Mouse (Mus musculus) layer of hippocampus, adult 2 months (tissue): Measurements from ENCODE around the gene Snx3. TPM values are rescaled to one million over a fixed set of nuclear protein-coding genes. Genes with fewer than 3 reads are reported as not detected.

Experiments used
- DNase-seq, 2 experiments: peaks; one replicate each; pipeline ENCODE4 v3.0.0; 2022; ENCODE audit warnings: low spot score in 2 of 2
- H3K27ac ChIP-seq: fragments of 200-600 bp; 2 replicates; pipeline ENCODE4 v1.8.1; 2022
- H3K4me3 ChIP-seq: fragments of 200-600 bp; 2 replicates; pipeline ENCODE4 v1.8.1; 2022; ENCODE audit warnings: mild to moderate bottlenecking
- CTCF ChIP-seq: fragments of 200-600 bp; conservative IDR thresholded peaks from 2 replicates; pipeline ENCODE4 v1.8.1; 2022; ENCODE audit warnings: antibody characterized with exemption, mild to moderate bottlenecking, moderate library complexity
- total RNA-seq, 2 experiments: library from RNA; stranded (reverse); gene quantifications; 2 replicates each; pipeline ENCODE4 v1.2.3; 2021

Snx3 gene
- total RNA-seq, 2 experiments from 2014 or later: 188 to 197 TPM

DNA sequence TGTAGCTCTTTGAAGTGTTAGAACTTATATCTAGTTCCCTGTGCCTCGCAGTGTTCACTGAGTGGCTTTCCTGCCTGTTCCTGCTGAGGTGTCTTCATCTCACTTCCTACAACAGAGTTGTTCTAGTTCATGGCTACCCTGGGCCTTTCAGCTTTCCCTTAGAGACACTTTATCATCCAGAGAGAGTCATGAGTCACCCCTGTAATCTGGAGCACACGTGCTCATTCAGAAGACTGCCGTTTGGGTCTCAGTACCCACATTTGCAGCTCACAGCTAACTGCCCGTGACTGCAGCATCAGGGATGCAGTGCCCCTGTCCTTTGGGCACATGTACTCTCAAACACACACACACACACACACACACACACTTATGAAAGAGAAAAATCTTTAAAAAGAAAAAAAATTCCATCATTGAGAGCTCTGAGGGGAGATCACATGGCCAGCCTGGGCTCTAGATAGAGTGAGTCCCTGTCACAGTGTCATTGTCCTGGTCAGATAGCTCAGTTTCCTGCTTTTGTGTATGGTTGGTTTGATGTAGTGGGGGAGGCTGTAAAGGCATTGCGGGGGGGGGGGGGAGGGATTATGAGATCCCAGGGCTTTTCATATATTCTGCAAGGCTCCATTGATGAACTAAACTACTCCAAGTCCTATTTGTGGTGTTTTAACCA, 19.6 kb downstream of the Snx3 start:
- Histone ChIP-seq H3K27ac (no peak overlapping the region), H3K4me3 (no peak overlapping the region)
- no peak for TF ChIP-seq CTCF
- DNase-seq: no peak

DNA sequence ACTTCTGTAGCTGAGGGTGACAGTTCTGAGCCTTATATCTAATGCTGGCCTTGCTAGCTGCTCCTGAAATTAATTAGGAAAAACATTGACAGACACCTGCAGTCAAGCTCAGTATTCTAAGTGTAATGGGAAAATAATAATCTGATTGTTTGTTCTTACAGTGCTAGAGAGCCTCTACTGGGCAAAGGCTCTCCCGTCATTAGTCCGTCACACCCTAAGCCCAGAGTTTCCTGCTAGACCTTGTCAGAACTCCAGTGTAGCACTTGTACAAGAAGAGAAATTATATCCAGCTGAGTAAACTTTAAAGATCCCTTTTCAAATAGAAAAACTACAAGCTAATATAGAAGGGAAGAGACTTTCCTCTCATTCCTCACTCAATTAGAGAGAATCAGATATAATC, 21.1 kb downstream of the Snx3 start:
- no peak for DNase-seq
- Histone ChIP-seq H3K4me3 (no peak overlapping the region), H3K27ac (no peak overlapping the region)
- peak; percentile 31; the same call in 1 of the 2 replicates for TF ChIP-seq CTCF

GRCm38 (mm10) chr10:42523556-42524162, 21.8 kb downstream of the Snx3 start:
- H3K4me3 ChIP-seq: no peak overlapping the region
- TF ChIP-seq CTCF: no peak
- no peak for DNase-seq
- H3K27ac ChIP-seq: no peak overlapping the region

DNA sequence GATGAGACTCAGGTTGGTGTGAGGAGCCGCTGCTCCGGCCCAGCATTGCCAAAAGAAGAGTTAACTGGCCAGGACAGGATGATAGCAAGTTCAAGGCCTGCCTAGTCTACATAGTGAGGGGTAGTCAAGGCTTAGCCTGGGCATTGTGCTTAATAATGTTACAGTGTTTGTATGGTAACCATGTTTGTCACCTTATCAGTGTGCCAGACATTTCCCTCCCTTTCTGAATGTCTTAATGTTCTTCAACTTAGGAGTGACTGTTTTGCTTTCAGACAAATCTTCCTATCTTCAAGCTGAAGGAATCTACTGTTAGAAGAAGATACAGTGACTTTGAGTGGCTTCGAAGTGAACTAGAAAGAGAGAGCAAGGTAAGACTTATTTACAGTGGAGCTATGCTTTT, 23.9 kb downstream of the Snx3 start:
- Histone ChIP-seq H3K27ac (no peak overlapping the region), H3K4me3 (no peak overlapping the region)
- TF ChIP-seq CTCF: no peak
- DNase-seq: no peak

DNA sequence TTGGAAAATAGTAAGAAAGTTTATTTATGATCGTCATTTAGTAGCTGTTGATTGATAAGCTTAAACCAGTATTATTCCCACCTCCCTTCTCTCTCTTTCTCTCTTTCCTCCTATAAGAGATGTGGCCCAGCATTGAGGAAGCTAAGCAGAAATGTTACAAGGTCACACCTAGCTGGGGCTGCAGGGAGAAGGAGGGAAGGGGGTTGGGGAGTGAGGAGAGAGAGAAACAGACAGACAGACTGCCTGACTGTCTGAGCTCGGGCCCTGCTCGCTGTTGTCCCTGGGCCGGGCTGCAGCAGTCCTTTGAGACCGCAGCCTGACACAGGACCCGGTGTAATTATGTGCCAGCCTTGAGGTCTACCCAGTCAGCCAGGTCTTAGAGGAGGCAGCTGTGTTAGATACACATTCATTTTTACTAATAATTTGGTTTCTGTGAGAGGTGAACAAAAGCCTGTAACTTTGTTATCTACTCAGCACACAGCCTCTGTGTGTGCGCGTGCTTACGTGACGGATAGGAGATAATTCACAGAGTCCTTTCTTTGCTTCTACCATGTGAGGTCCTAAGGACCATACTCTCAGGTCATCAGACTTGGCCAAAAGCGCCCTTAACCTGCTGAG, 32.1 kb downstream of the Snx3 start:
- Histone ChIP-seq H3K4me3 (no peak overlapping the region), H3K27ac (no peak overlapping the region)
- no peak for DNase-seq
- TF ChIP-seq CTCF: no peak

- DNase-seq: no peak
- TF ChIP-seq CTCF: no peak
- H3K27ac ChIP-seq: no peak overlapping the region
- no peak overlapping the region for H3K4me3 ChIP-seq
Measured at GRCm38 (mm10) chr10:42537571-42538316, 35.9 kb downstream of the Snx3 start.

GRCm38 (mm10) chr10:42545707-42546503, 44.1 kb downstream of the Snx3 start:
- DNase-seq: no peak
- TF ChIP-seq CTCF: no peak

DNA sequence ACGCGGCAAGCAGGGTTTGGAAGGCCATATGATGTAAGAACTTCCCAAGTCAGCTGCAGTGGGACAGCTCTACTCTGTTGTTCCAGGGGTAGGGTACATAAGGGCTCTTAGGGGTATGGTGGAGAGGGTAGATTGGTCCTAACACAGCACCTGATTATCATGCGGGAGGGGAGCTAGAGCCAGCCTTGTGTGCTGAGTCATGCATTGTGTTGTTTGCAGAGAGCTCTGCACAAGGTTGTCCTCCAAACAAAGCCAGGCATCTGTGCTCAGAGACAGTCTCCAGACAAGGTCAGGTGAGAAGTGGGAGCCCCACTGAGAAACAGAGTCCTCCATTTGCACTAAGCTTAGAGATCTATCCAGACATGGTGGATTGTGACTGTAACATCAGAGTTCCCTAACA, 44.7 kb downstream of the Snx3 start:
- no peak overlapping the region for H3K27ac ChIP-seq
- DNase-seq: no peak
- H3K4me3 ChIP-seq: no peak overlapping the region
- no peak for TF ChIP-seq CTCF

More at GRCm38 (mm10) chr10:42545707-42546503, 44.1 kb downstream of the Snx3 start:
- Histone ChIP-seq H3K27ac (no peak overlapping the region), H3K4me3 (no peak overlapping the region)

- no peak overlapping the region for H3K27ac ChIP-seq
- DNase-seq: no peak
- no peak for TF ChIP-seq CTCF
Measured at GRCm38 (mm10) chr10:42559581-42560200, 57.9 kb downstream of the Snx3 start.

GRCm38 (mm10) chr10:42562272-42562671, 60.4 kb downstream of the Snx3 start:
- H3K27ac ChIP-seq: no peak overlapping the region
- H3K4me3 ChIP-seq: no peak overlapping the region
- TF ChIP-seq CTCF: no peak
- DNase-seq: no peak

More at GRCm38 (mm10) chr10:42559581-42560200, 57.9 kb downstream of the Snx3 start:
- no peak overlapping the region for H3K4me3 ChIP-seq

GRCm38 (mm10) chr10:42572567-42572966, 70.7 kb downstream of the Snx3 start:
- TF ChIP-seq CTCF: no peak
- Histone ChIP-seq H3K4me3 (no peak overlapping the region; the same call in 1 of the 2 replicates), H3K27ac (no peak overlapping the region)
- no peak for DNase-seq

DNA sequence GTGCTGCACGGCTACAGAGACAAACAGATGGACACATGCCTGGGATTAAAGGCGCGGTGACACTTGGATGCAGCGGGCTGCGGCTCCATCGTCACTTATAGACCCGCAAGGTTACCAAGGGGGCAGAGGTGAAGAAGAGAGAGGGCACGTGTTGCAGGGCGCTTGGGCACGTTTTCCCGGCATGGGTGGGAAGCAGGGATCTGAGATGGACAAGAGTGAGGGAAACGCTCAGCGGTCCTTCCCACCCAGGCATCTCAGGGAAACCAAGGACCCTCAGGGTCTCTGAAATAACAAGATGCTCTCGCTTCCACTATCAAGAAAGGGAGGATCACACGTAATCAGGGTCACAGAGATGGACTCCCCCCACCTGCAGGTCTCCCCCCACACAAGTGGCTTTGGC, 71.1 kb downstream of the Snx3 start:
- H3K4me3 ChIP-seq: no peak overlapping the region
- TF ChIP-seq CTCF: no peak
- no peak for DNase-seq
- no peak overlapping the region for H3K27ac ChIP-seq
